Mouse (Mus musculus): ENCODE results near the gene Ypel3. TPM values are rescaled to one million over a fixed set of nuclear protein-coding genes. Genes with fewer than 3 reads are reported as not detected.

Ypel3 gene
- polyA plus RNA-seq, 1 experiment from 2014 or later, result 119 TPM

- peak overlapping the region; percentile 97 for H3K4me2 ChIP-seq (ENCODE audit: low read depth, low read length)
- H3K4me1 ChIP-seq (ENCODE audit: control insufficient read depth, low read depth, low read length), result peaks cover 38% of the 10 kb centered on the region
- H3K4me3 ChIP-seq (ENCODE audit: low read depth, low read length), result peak overlapping the region; percentile 81
- 55% methylated on average over 5 of the region's 5 CpGs for WGBS (ENCODE audit: insufficient replicate concordance)
- no peak for ATAC-seq (ENCODE audit: low read depth)
- no peaks in the 10 kb centered on the region for H3K27me3 ChIP-seq (ENCODE audit: control insufficient read depth, insufficient read depth, low read depth, low read length)
- H3K9ac ChIP-seq (ENCODE audit: low read depth, low read length), result peak overlapping the region; percentile 73
- peak overlapping the region; percentile 91 for H3K27ac ChIP-seq (ENCODE audit: low read length)
- H3K36me3 ChIP-seq (ENCODE audit: control insufficient read depth, insufficient read depth), result peaks cover 6% of the 10 kb centered on the region
- no peaks in the 10 kb centered on the region for H3K9me3 ChIP-seq (replicated peaks; ENCODE audit: control insufficient read depth, low read length)
These were observed 23.7 kb downstream of the Ypel3 start for GRCm38 (mm10) chr7:126800269-126801056.

- Histone ChIP-seq H3K27me3 (ENCODE audit: control insufficient read depth, insufficient read depth, low read depth, low read length) (no peaks in the 10 kb centered on the region), H3K4me3 (ENCODE audit: low read depth, low read length) (no peak overlapping the region), H3K4me1 (ENCODE audit: control insufficient read depth, low read depth, low read length) (peaks cover 38% of the 10 kb centered on the region), H3K4me2 (ENCODE audit: low read depth, low read length) (no peak overlapping the region), H3K27ac (ENCODE audit: low read length) (no peak overlapping the region), H3K9me3 (replicated peaks; ENCODE audit: control insufficient read depth, low read length) (no peaks in the 10 kb centered on the region), H3K9ac (ENCODE audit: low read depth, low read length) (no peak overlapping the region), H3K36me3 (ENCODE audit: control insufficient read depth, insufficient read depth) (peaks cover 2% of the 10 kb centered on the region; the same call in 1 of the 2 replicates)
- ATAC-seq (ENCODE audit: low read depth), result no peak
- 88% methylated on average over 16 of the region's 16 CpGs for WGBS (ENCODE audit: insufficient replicate concordance)
These were observed 24.3 kb downstream of the Ypel3 start for GRCm38 (mm10) chr7:126801057-126801422.

- WGBS (ENCODE audit: insufficient replicate concordance), result 63% methylated on average over 11 of the region's 11 CpGs
- no peak overlapping the region for H3K27ac ChIP-seq (ENCODE audit: low read length)
- no peaks in the 10 kb centered on the region for H3K27me3 ChIP-seq (ENCODE audit: control insufficient read depth, insufficient read depth, low read depth, low read length)
- peaks cover 28% of the 10 kb centered on the region for H3K4me1 ChIP-seq (ENCODE audit: control insufficient read depth, low read depth, low read length)
- no peak overlapping the region for H3K4me3 ChIP-seq (ENCODE audit: low read depth, low read length)
- no peak for ATAC-seq (ENCODE audit: low read depth)
- H3K4me2 ChIP-seq (ENCODE audit: low read depth, low read length), result no peak overlapping the region
- H3K9me3 ChIP-seq (replicated peaks; ENCODE audit: control insufficient read depth, low read length), result no peaks in the 10 kb centered on the region
- no peak overlapping the region; the same call in 1 of the 2 replicates for H3K9ac ChIP-seq (ENCODE audit: low read depth, low read length)
- no peaks in the 10 kb centered on the region for H3K36me3 ChIP-seq (ENCODE audit: control insufficient read depth, insufficient read depth)
These were observed 25.6 kb downstream of the Ypel3 start for GRCm38 (mm10) chr7:126802134-126802889.

GRCm38 (mm10) chr7:126803181-126803580 is 26.4 kb downstream of the Ypel3 start:
- Histone ChIP-seq H3K27ac (ENCODE audit: low read length) (no peak overlapping the region), H3K9me3 (replicated peaks; ENCODE audit: control insufficient read depth, low read length) (no peaks in the 10 kb centered on the region), H3K9ac (ENCODE audit: low read depth, low read length) (no peak overlapping the region), H3K27me3 (ENCODE audit: control insufficient read depth, insufficient read depth, low read depth, low read length) (no peaks in the 10 kb centered on the region), H3K36me3 (ENCODE audit: control insufficient read depth, insufficient read depth) (no peaks in the 10 kb centered on the region), H3K4me1 (ENCODE audit: control insufficient read depth, low read depth, low read length) (peaks cover 25% of the 10 kb centered on the region), H3K4me3 (ENCODE audit: low read depth, low read length) (no peak overlapping the region), H3K4me2 (ENCODE audit: low read depth, low read length) (no peak overlapping the region)
- WGBS (ENCODE audit: insufficient replicate concordance), result 42% methylated on average over 6 of the region's 6 CpGs
- ATAC-seq (ENCODE audit: low read depth), result no peak

- peaks cover 25% of the 10 kb centered on the region for H3K4me1 ChIP-seq (ENCODE audit: control insufficient read depth, low read depth, low read length)
- no peaks in the 10 kb centered on the region for H3K36me3 ChIP-seq (ENCODE audit: control insufficient read depth, insufficient read depth)
- H3K27ac ChIP-seq (ENCODE audit: low read length), result no peak overlapping the region
- H3K4me3 ChIP-seq (ENCODE audit: low read depth, low read length), result no peak overlapping the region
- ATAC-seq (ENCODE audit: low read depth), result no peak
- H3K9ac ChIP-seq (ENCODE audit: low read depth, low read length), result no peak overlapping the region
- no peaks in the 10 kb centered on the region for H3K27me3 ChIP-seq (ENCODE audit: control insufficient read depth, insufficient read depth, low read depth, low read length)
- H3K9me3 ChIP-seq (replicated peaks; ENCODE audit: control insufficient read depth, low read length), result no peaks in the 10 kb centered on the region
- no peak overlapping the region for H3K4me2 ChIP-seq (ENCODE audit: low read depth, low read length)
These were observed 27.0 kb downstream of the Ypel3 start for GRCm38 (mm10) chr7:126803751-126804150.

GRCm38 (mm10) chr7:126806956-126807355 is 30.2 kb downstream of the Ypel3 start:
- Histone ChIP-seq H3K4me2 (ENCODE audit: low read depth, low read length) (no peak overlapping the region), H3K36me3 (ENCODE audit: control insufficient read depth, insufficient read depth) (no peaks in the 10 kb centered on the region), H3K4me3 (ENCODE audit: low read depth, low read length) (no peak overlapping the region), H3K4me1 (ENCODE audit: control insufficient read depth, low read depth, low read length) (peaks cover 24% of the 10 kb centered on the region), H3K27ac (ENCODE audit: low read length) (no peak overlapping the region), H3K9me3 (replicated peaks; ENCODE audit: control insufficient read depth, low read length) (no peaks in the 10 kb centered on the region), H3K27me3 (ENCODE audit: control insufficient read depth, insufficient read depth, low read depth, low read length) (no peaks in the 10 kb centered on the region), H3K9ac (ENCODE audit: low read depth, low read length) (no peak overlapping the region)
- peak; percentile 49 for ATAC-seq (ENCODE audit: low read depth)
- WGBS (ENCODE audit: insufficient replicate concordance), result 60% methylated on average over 6 of the region's 6 CpGs

- no peak overlapping the region for H3K4me2 ChIP-seq (ENCODE audit: low read depth, low read length)
- no peak overlapping the region for H3K9ac ChIP-seq (ENCODE audit: low read depth, low read length)
- H3K27me3 ChIP-seq (ENCODE audit: control insufficient read depth, insufficient read depth, low read depth, low read length), result no peaks in the 10 kb centered on the region
- H3K9me3 ChIP-seq (replicated peaks; ENCODE audit: control insufficient read depth, low read length), result no peaks in the 10 kb centered on the region
- H3K4me3 ChIP-seq (ENCODE audit: low read depth, low read length), result no peak overlapping the region
- peaks cover 24% of the 10 kb centered on the region for H3K4me1 ChIP-seq (ENCODE audit: control insufficient read depth, low read depth, low read length)
- 72% methylated on average over 4 of the region's 4 CpGs for WGBS (ENCODE audit: insufficient replicate concordance)
- no peaks in the 10 kb centered on the region for H3K36me3 ChIP-seq (ENCODE audit: control insufficient read depth, insufficient read depth)
- no peak overlapping the region for H3K27ac ChIP-seq (ENCODE audit: low read length)
- no peak for ATAC-seq (ENCODE audit: low read depth)
These were observed 30.6 kb downstream of the Ypel3 start for GRCm38 (mm10) chr7:126807405-126807804.

- Histone ChIP-seq H3K9ac (ENCODE audit: low read depth, low read length) (peak overlapping the region; percentile 74), H3K27me3 (ENCODE audit: control insufficient read depth, insufficient read depth, low read depth, low read length) (no peaks in the 10 kb centered on the region), H3K36me3 (ENCODE audit: control insufficient read depth, insufficient read depth) (no peaks in the 10 kb centered on the region), H3K4me2 (ENCODE audit: low read depth, low read length) (peak overlapping the region; percentile 94), H3K27ac (ENCODE audit: low read length) (peak overlapping the region; percentile 55; the same call in 1 of the 2 replicates), H3K9me3 (replicated peaks; ENCODE audit: control insufficient read depth, low read length) (no peaks in the 10 kb centered on the region), H3K4me3 (ENCODE audit: low read depth, low read length) (peak overlapping the region; percentile 69), H3K4me1 (ENCODE audit: control insufficient read depth, low read depth, low read length) (peaks cover 24% of the 10 kb centered on the region)
- peak; percentile 94 for ATAC-seq (ENCODE audit: low read depth)
- under 1% methylated on average over 43 of the region's 43 CpGs for WGBS (ENCODE audit: insufficient replicate concordance)
These were observed 32.1 kb downstream of the Ypel3 start for GRCm38 (mm10) chr7:126808703-126809455.
